Mouse (Mus musculus): ENCODE measurements around the gene Pitpnc1. TPM values are rescaled to one million over a fixed set of nuclear protein-coding genes. Genes with fewer than 3 reads are reported as not detected.

Gene Pitpnc1
- polyA plus RNA-seq, 1 experiment = 0.74 TPM

- no peak overlapping the region for H3ac ChIP-seq (ENCODE audit: control insufficient read depth, insufficient read length)
- H3K36me3 ChIP-seq (ENCODE audit: control insufficient read depth, insufficient read depth) = no peaks in the 10 kb centered on the region
- H3K4me2 ChIP-seq (ENCODE audit: low read depth) = no peak overlapping the region
- TF ChIP-seq TCF3 (IDR thresholded peaks at IDR 0.05; ENCODE audit: insufficient read length, low read depth) (no peak), POLR2A (IDR thresholded peaks at IDR 0.05; ENCODE audit: insufficient read length, low read depth) (no peak), E2F4 (IDR thresholded peaks at IDR 0.05; ENCODE audit: insufficient read depth) (no peak), MYOD1 (IDR thresholded peaks at IDR 0.05; ENCODE audit: control insufficient read depth in 1 of 3, insufficient read length in 2 of 3, low read depth in 2 of 3) (no peak), SRF (IDR thresholded peaks at IDR 0.05; ENCODE audit: control insufficient read depth, insufficient read length, low read depth) (no peak), MAX (IDR thresholded peaks at IDR 0.05; ENCODE audit: low read depth) (no peak), REST (IDR thresholded peaks at IDR 0.05; ENCODE audit: insufficient read depth, insufficient read length) (no peak), USF1 (IDR thresholded peaks at IDR 0.05; ENCODE audit: low read depth) (no peak), CEBPB (IDR thresholded peaks at IDR 0.05; ENCODE audit: insufficient read depth, poor library complexity, severe bottlenecking) (no peak), TCF12 (IDR thresholded peaks at IDR 0.05; ENCODE audit: insufficient read depth, poor library complexity, severe bottlenecking) (no peak)
- no peaks in the 10 kb centered on the region for H3K79me2 ChIP-seq (ENCODE audit: control insufficient read depth, insufficient read depth)
- H3K27me3 ChIP-seq (ENCODE audit: control insufficient read depth, insufficient read depth, insufficient read length) = no peaks in the 10 kb centered on the region
- H3K4me3 ChIP-seq = no peak overlapping the region
These were observed 100.0 kb downstream of the Pitpnc1 start for GRCm38 (mm10) chr11:107370476-107370875.

- Histone ChIP-seq H3K36me3 (ENCODE audit: control insufficient read depth, insufficient read depth) (no peaks in the 10 kb centered on the region), H3K4me3 (no peak overlapping the region), H3K79me2 (ENCODE audit: control insufficient read depth, insufficient read depth) (no peaks in the 10 kb centered on the region), H3K4me2 (ENCODE audit: low read depth) (no peak overlapping the region), H3K27me3 (ENCODE audit: control insufficient read depth, insufficient read depth, insufficient read length) (no peaks in the 10 kb centered on the region), H3ac (ENCODE audit: control insufficient read depth, insufficient read length) (no peak overlapping the region)
- TF ChIP-seq POLR2AphosphoS2 (IDR thresholded peaks at IDR 0.05; ENCODE audit: insufficient read length, low read depth) (no peak), REST (IDR thresholded peaks at IDR 0.05; ENCODE audit: insufficient read depth, insufficient read length) (no peak), TCF3 (IDR thresholded peaks at IDR 0.05; ENCODE audit: insufficient read length, low read depth) (no peak), E2F4 (IDR thresholded peaks at IDR 0.05; ENCODE audit: insufficient read depth) (no peak), SRF (IDR thresholded peaks at IDR 0.05; ENCODE audit: control insufficient read depth, insufficient read length, low read depth) (no peak), MYOG (IDR thresholded peaks at IDR 0.05; ENCODE audit: control insufficient read depth in 1 of 3, insufficient read depth in 1 of 3, insufficient read length in 2 of 3, low read depth in 2 of 3) (no peak), POLR2A (IDR thresholded peaks at IDR 0.05; ENCODE audit: insufficient read length, low read depth) (no peak), MAX (IDR thresholded peaks at IDR 0.05; ENCODE audit: low read depth) (no peak), CEBPB (IDR thresholded peaks at IDR 0.05; ENCODE audit: insufficient read depth, poor library complexity, severe bottlenecking) (no peak), MYOD1 (IDR thresholded peaks at IDR 0.05; ENCODE audit: control insufficient read depth in 1 of 3, insufficient read length in 2 of 3, low read depth in 2 of 3) (no peak), TCF12 (IDR thresholded peaks at IDR 0.05; ENCODE audit: insufficient read depth, poor library complexity, severe bottlenecking) (no peak), USF1 (IDR thresholded peaks at IDR 0.05; ENCODE audit: low read depth) (no peak)
These were observed 100.8 kb downstream of the Pitpnc1 start for GRCm38 (mm10) chr11:107369661-107370060.

GRCm38 (mm10) chr11:107365938-107366712, 104.4 kb downstream of the Pitpnc1 start:
- H3K36me3 ChIP-seq (ENCODE audit: control insufficient read depth, insufficient read depth) = no peaks in the 10 kb centered on the region
- H3ac ChIP-seq (ENCODE audit: control insufficient read depth, insufficient read length) = no peak overlapping the region
- no peak overlapping the region for H3K4me3 ChIP-seq
- H3K27me3 ChIP-seq (ENCODE audit: control insufficient read depth, insufficient read depth, insufficient read length) = no peaks in the 10 kb centered on the region
- TF ChIP-seq POLR2A (IDR thresholded peaks at IDR 0.05; ENCODE audit: insufficient read length, low read depth) = no peak
- no peak overlapping the region for H3K4me2 ChIP-seq (ENCODE audit: low read depth)
- no peaks in the 10 kb centered on the region for H3K79me2 ChIP-seq (ENCODE audit: control insufficient read depth, insufficient read depth)

GRCm38 (mm10) chr11:107358695-107359094, 111.8 kb downstream of the Pitpnc1 start:
- Histone ChIP-seq H3K79me2 (ENCODE audit: control insufficient read depth, insufficient read depth) (no peaks in the 10 kb centered on the region), H3K4me2 (ENCODE audit: low read depth) (no peak overlapping the region), H3K36me3 (ENCODE audit: control insufficient read depth, insufficient read depth) (no peaks in the 10 kb centered on the region), H3ac (ENCODE audit: control insufficient read depth, insufficient read length) (no peak overlapping the region), H3K4me3 (no peak overlapping the region), H3K27me3 (ENCODE audit: control insufficient read depth, insufficient read depth, insufficient read length) (peaks cover 7% of the 10 kb centered on the region)
- TF ChIP-seq MAX (IDR thresholded peaks at IDR 0.05; ENCODE audit: low read depth) = no peak

GRCm38 (mm10) chr11:107356224-107356623, 114.3 kb downstream of the Pitpnc1 start:
- Histone ChIP-seq H3K4me3 (no peak overlapping the region), H3K27me3 (ENCODE audit: control insufficient read depth, insufficient read depth, insufficient read length) (peaks cover 13% of the 10 kb centered on the region), H3K36me3 (ENCODE audit: control insufficient read depth, insufficient read depth) (no peaks in the 10 kb centered on the region), H3ac (ENCODE audit: control insufficient read depth, insufficient read length) (no peak overlapping the region), H3K79me2 (ENCODE audit: control insufficient read depth, insufficient read depth) (no peaks in the 10 kb centered on the region), H3K4me2 (ENCODE audit: low read depth) (no peak overlapping the region)
- no peak for TF ChIP-seq POLR2AphosphoS2 (IDR thresholded peaks at IDR 0.05; ENCODE audit: insufficient read length, low read depth)
- TF ChIP-seq TCF3 (IDR thresholded peaks at IDR 0.05; ENCODE audit: insufficient read length, low read depth) = no peak
- TF ChIP-seq CEBPB (IDR thresholded peaks at IDR 0.05; ENCODE audit: insufficient read depth, poor library complexity, severe bottlenecking) = no peak
- no peak for TF ChIP-seq REST (IDR thresholded peaks at IDR 0.05; ENCODE audit: insufficient read depth, insufficient read length)
- no peak for TF ChIP-seq SRF (IDR thresholded peaks at IDR 0.05; ENCODE audit: control insufficient read depth, insufficient read length, low read depth)
- no peak for TF ChIP-seq POLR2A (IDR thresholded peaks at IDR 0.05; ENCODE audit: insufficient read length, low read depth)
- no peak for TF ChIP-seq TCF12 (IDR thresholded peaks at IDR 0.05; ENCODE audit: insufficient read depth, poor library complexity, severe bottlenecking)
- TF ChIP-seq MYOG (IDR thresholded peaks at IDR 0.05; ENCODE audit: control insufficient read depth in 1 of 3, insufficient read depth in 1 of 3, insufficient read length in 2 of 3, low read depth in 2 of 3) = no peak
- TF ChIP-seq MAX (IDR thresholded peaks at IDR 0.05; ENCODE audit: low read depth) = no peak
- no peak for TF ChIP-seq MYOD1 (IDR thresholded peaks at IDR 0.05; ENCODE audit: control insufficient read depth in 1 of 3, insufficient read length in 2 of 3, low read depth in 2 of 3)
- TF ChIP-seq USF1 (IDR thresholded peaks at IDR 0.05; ENCODE audit: low read depth) = no peak
- TF ChIP-seq E2F4 (IDR thresholded peaks at IDR 0.05; ENCODE audit: insufficient read depth) = no peak
